Mouse (Mus musculus) kidney, postnatal 36 days (tissue): Measurements from ENCODE around the gene Mvb12b.
A peak's percentile ranks its signal among the peaks of the same experiment; 100 is the strongest.

Source experiments
- DNase-seq, 2 experiments: peaks; one replicate each; pipeline ENCODE4 v3.0.0; 2021 to 2022; ENCODE audit warnings: mixed read lengths in 2 of 2

Gene Mvb12b

DNA sequence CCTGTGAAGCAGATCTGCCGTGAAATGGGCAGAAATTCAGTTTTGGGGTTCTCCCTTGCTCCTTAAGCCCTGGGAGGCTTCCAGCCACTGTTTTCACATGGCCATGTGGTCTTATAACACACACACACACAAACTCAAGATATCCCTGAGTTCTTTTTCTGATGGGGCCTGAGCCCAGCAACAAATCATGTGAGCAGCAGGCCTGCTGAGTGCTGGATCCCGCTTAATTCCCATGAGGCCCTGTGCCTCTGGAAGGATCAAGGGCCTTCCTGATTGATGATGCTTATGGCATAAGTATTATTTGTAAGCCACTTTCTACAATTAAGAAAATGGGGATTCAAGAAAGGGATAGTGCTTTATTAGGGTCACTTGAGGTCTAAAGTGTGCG, 2.5 kb downstream of the Mvb12b start:
- DNase-seq = no peak

DNA sequence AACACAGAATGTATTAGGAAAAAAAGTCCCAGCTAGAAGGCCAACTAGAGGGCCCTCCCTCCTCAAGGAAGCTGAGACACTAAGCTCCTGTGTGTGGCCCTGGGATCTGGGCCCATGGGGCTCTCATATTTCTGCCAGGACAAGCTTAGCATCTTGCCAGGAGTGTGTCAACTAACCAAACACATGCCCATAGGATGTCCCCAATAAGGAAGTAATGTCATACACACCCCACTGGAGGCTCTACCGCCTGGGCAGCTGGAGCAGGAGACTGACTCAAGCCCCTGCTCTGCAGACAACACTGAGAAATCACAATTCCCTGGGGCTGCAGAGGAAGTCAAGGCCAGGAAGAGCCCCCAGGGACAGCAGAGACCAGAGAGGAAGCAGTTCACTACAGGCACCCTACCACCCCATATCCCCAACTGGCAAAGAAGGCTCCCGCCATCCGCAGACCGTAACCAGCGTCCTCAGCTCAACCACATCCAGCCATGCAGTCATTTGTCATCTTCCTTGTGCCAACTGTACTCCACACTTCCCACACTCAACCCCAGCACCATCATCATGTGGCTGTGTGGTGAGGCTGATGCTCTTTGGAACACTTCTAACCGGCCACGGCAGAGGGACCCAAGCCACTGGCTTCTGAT, 3.0 kb downstream of the Mvb12b start:
- DNase-seq = peak in 1 of 2 experiments; percentile 36

DNA sequence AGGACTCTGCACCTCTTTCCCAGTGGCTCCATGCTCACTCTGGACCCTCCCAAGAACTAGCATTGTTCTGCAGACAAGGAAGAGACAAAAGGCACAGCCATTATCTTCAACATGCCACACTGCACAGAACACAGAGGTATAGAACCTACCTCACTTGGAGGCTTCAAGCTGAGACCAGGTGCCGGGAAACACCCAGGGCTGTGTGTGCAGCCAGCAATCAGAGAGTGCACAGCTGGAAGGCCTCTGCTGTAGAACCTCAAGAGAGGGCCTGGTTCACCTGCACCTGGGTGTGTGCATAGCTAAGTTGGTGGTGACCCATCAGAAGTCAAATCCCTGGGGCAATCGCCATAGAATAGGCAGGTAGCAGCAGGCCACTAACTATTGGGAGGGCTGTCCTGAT, 8.5 kb downstream of the Mvb12b start:
- DNase-seq = no peak

DNA sequence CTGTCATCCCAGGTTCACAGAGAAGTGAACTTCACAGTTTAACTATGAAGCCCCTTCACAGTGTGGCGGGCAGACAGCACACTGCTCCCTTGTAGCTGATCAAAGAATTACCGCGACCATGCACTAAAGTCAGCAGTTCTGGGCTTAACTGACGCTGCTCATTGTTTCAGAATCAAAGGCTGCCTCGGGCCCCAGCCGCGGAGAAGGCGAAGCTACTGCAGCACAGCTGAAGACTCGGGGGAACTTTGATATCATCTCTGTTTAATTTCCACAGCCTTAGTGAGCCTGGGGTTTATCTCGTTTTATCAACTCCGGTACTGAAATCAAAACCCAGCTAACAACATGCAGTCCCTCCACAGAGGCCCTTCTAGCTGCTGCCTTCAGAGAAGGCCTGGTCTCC, 9.3 kb downstream of the Mvb12b start:
- no peak for DNase-seq

DNA sequence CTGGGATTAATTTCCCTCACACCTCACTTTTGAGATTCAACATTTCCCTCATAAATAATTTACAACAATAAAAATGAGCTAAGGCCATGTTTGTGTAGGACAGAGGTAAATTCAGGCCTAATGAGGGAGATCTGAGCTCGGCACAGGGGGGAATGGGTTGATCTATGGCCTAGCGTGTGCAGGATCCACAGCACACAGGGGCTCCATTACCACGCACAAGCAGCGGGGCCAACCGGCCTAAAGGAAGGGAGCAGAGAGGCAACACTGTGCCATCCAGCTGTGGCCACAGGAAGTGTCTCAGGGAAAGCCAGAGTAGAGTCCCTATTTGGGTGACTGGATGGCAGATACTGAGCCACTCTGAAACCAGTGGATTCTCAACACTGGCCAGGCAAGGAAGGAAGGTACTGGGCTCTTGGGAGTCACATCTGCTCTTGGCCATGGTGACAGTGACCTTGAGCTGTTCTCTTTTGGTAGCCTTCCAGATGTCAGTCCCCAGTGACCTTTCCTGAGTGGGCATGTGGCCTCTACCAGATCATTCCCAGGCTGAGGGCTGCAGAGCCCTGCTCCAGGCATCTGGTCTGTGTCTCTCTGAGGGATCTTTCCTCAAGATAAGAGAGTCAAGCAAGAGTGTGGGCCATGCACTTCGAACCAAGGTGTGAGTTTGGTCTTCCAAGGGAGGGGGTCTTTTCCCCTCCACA, 9.9 kb downstream of the Mvb12b start:
- DNase-seq = no peak

DNA sequence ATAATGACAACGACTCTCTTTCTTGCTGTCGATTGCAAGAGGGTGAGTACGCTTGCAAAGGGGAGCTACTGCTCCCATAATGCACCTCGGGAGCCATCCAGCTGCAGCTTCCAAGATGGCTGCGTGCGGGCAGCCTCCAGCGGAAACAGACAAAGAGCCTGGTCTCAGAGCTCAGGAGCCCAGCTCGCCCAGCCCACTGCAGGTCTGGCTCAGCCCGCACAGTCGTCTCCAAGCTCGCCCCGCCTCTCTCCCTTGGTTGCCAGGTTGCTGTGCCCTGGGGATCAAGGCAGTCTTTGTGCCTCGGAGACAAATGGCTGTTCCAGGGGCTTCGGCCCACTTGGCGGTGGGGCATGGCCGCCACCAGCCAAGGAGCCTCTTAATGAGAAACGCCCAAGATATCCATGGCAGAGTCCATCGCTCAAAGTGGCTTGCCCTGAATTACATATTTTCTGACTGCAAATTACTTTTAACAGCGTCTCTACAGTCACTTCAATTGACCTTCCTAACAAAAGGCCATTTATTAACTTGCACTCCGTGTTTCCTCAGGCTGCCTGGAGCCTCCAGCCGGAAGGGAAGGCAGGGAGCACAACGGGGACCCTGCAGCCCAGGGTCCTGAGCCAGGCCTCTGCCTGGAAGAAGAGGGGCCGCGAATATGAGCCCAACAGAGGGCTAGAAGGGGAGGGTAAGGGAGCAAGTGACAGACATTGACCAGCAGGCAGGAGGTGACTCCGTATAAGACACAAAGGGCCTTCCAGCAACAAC, 11.0 kb downstream of the Mvb12b start:
- DNase-seq = peak; percentile 75 to 86

DNA sequence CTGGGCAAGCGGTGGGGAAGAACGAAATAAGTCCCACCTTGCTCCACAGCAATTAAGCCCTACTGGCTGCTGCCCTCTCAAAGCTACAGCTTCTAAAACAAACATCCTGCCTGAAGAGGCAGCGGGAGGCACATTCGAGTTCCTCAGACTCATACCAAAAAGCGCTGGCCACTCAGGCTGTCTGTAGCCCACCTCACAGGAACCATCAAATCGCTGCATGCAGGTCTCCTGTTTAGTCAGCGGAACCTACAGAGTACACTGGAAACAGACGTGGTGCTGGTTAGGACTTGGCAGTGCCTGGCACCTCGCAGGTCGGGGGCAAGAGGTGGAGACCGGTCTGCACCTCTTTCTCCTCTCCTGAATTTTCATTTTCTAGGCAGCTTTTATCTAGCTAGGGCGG, 12.2 kb downstream of the Mvb12b start:
- no peak for DNase-seq

DNA sequence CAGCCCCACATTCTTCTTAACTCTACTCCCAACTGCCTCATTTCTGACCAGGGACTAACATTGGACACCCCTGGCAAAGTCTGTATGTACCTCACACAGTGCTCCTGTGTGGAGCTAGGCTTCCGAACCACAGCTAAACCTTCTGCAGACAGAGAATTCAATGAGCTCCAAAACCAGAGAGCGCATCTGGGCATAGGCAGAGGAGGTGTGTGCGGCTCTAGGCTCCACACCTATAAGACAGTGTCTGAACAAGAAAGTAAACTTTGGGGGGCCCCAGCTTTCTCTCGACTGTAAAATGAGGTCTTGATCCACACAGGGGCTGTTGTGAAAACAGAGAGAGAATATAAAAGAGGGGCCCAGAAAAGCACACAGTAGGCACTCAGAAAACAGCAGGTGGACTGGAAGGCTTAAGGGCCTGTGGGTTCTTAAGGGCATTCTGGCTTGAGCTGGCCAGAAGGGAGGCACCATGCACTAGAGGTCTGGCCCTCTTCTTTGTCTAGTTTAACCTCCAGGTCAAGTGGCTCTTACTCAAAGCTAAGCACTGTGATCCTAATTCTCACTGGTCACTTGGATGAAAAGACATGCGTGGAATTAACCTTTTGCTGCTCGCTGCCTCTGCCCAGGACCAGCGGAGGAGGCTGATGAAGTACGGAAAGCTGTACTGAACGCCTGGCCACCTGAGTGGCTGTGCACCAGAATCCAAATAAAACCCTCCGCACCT, 12.7 kb downstream of the Mvb12b start:
- no peak for DNase-seq

DNA sequence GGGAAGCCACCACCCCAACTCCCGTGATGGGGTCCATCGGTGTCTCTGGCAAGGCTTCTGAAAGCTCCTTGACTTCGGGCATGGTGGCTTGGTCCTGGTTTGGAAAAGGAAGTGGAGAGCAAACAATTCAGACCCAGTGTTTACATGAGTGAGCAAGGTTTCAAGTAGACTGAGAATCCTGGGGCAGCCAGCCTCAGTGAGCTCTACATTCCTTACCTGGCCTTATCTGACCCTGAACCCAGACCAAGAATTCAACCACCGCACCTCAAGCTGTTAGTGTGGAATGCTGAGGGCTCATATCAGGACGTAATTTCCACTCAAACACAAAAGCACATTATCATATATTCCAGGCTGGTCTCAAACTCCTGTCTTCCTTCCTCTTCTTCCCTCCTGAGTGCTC, 13.4 kb downstream of the Mvb12b start:
- DNase-seq = no peak

DNA sequence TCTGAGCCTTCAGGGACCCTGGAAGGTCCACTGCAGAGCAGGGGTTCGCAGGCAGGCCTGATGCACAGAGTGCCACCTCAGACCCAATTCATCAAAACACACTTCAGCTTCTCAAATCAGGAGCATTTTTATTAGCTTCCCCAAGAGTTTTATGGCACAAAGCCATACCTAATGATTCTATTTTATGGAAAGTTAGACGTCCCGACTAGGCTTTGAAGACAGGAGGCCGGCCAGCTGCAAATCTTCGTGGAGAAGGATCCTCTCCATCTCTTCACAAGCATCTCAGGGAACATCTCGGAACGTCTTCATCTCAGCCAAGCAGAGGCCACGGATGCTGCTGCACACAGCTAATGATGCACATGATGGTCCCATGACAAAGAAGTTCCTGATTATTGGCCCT, 14.2 kb downstream of the Mvb12b start:
- no peak for DNase-seq

DNA sequence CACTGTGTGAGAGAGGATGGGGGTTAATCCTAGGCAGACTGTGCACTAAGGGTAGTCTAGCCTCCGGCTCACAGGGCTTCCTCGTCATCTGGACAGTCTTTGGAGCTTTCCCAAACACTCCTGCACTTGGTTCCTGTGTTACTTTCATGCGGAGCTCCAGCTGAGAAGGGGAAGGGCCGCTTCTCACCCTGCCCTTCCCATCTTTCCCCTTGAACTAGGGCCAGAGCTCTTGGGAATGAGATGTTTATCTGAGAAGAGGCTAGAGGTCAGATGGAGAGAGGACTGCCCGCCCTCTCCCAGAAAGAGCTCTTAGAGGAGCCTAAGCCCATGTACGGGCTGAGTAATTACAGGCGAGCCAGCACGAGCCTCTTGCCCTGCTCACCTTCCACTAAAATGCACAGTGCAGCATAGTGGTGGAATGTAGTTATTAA, 14.9 kb downstream of the Mvb12b start:
- peak; percentile 60 to 80 for DNase-seq

DNA sequence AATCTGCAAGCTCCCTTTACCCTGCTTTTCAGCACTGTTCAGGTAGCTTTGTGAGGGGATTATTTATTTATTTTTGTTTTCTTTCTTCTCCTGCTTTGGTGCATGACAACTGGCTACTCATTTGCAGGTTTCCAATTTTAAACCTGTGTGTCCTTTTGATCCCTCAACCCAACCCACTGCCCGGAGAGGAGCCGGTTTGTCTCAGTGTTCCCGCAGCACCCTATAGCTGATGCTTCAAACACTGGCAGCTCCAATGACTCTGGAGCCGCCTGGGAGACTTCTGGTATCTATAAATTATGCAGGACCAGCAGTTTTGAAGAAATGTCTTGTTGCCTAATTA, 16.6 kb downstream of the Mvb12b start:
- peak in 1 of 2 experiments; percentile 46 for DNase-seq

DNA sequence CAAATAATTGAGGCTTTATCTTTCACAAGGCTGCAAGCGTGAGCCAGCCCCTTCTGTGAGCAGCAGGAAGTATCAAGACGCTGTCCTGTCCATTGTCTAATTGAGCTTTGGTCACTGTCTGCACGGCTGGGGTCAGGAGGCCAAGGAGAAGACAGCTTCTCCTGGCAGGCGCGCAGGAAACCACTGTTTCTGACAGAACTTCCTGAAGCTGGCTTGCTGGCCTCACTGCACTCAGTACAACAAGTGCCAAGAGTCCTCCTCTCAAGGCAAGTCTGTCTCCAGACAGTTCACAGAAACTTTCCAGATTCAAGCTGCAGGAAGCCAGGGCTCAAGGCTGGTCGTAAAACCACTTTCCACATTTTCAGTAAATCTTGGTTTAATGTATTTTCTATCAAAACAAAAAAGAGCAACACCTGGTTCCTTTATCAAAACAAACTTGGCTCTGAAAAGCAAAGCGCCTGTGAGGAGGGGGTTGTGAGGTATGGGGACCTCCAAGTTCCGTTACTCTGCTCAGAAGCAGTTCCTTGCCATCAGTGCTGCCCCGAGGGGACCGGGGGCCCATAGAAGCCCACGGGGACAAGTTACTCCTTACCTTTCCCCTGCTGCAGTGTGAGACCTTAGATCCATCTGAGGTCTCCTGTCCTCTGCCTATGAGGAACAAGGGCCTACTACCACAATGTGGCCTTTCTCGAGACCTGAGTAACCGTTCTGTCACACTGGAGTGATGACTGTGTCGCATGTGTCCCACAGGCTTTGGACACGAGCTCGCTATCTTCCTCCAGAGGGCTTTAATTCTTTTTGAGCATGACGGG, 17.2 kb downstream of the Mvb12b start:
- peak; percentile 91 to 94 for DNase-seq

DNA sequence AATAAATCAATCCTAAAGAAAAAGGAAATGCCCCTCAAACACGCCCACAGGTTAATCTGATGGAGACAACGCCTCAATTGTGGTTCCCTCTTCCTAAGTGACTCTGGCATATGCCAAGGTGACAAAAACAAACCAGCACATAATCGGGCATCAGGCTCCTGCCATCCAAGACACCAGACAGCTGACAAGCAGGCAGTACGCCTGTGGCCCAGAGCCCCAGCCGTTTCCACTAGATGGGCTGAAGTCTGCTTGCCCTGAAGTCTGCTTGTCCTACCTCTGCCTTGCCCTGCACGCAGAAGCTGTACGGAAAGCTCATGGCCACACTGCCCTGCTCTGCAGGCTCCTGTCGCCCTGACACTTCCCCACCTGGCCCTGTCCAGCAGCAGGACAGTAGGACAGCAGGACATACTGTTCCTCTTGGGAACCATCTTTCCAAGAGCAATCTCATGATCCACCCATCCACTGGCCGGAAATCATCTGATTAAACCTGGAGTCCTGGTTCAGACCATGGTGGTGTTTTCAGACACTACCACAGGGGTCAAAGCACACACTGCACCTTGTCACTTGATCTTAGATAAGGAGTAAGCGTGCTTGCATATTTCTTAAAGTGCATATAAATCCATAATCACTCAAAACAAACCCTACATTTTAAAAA, 17.9 kb downstream of the Mvb12b start:
- no peak for DNase-seq

DNA sequence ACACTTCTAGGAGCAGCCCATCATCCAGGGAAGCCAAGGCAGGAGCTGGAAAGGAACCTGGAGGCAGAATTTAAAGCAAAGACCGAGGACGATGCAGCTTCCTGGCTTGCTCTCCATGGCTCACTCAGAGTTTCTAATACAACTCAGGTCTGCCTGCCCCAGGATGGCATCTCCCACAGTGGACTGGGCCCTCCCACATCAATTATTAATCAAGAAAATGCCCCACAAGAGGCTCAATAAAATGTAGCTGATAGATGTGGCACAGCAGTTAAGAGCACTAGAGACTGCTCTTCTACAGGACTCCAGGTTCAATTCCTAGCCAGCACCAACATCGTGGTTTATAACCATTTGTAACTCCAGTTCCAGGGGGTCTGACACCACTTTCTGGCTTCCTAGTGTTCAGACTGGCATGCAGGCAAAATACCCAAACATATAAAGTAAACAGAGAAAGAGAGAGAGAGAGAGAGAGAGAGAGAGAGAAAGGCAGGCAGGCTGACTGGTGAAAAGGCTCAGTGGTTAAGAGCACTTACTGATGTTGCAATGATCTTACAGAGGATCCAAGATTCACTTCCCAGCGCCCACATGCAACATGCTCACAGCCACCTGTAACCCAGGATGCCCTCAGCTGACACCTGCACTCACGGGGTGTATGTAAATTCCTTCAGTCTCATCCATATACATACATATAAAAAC, 18.6 kb downstream of the Mvb12b start:
- peak; percentile 42 to 65 for DNase-seq

DNA sequence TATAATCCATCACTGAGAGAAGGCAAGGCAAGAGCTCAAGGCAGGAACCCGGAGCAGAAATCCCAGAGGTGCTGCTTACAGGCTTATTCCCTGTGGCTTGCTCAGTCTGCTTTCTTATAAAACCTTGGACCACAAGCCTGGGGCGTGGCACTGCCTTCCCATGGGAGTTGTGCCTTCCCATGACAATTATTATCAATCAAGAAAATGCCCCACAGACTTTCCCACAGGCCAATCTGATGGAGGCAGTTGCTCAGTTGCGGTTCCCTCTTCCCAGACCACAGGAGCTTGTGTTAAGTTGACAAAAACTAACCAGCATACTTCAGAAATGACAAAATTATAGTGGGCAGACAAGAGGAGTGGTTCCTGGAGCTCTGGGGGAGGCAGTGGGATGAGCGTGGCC, 19.4 kb downstream of the Mvb12b start:
- DNase-seq = no peak

DNA sequence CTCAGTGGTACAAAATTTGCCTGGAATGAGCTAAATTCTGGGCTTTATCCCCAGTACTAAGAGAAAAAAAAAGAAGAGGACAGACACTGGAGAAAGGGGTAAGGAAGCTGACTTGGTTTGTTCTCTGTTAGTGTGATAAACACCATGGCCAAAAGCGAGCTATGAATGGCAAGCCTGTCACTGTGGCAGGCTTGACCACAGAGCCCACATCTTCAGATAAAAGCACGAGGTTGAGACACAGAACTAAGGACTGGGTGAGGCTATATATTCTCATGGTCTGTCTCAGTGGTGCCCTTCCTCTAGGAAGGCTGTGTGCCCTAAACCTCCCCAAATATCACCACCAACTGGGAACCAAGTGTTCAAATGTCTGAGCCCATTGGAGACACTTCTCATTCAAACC, 31.0 kb downstream of the Mvb12b start:
- DNase-seq = no peak

DNA sequence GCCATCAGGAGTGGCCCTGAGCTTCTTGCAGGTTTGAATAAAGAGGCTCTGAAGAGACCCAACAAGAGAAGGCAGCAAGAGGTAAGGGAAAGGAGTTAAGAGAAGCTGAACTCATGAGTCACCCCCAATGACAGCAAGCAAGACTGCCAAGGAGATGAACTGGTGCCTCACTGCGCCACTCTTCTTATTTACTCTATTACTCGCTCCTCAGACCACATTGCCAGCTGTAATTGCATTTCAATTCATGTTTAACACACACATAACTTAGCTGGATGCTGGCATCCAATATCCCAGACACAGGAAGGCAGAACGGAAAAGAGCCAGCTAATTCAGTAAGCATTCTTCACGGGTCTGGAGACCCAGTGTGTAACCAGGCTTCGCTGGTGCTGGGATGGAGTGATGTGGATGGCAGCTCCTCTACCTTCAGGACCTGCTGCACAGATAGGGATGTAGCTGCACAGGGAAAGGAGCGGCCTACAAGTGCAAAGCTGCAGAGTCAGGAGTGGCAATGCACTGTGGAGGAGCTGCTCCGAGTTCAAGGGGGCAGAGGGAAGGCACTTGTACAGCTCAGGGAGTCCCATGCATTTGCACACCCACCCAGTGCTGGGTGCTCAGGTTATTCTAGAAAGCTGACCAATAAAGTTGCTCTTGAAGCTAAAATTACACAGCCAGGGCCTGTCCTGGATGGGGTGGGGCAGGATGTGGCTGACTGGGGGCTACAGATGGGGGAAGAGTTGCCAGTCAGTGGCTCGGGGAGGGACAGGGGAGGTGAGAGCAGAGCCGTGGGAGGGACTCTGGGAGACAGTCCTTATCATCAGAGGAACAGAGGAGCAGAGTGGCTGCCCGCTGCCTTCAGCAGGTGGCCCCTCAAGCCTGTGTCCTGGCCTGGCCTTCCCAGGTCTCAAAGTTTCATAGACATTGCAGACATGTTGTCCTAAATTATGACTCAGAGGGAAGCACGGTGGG, 34.5 kb downstream of the Mvb12b start:
- no peak for DNase-seq

DNA sequence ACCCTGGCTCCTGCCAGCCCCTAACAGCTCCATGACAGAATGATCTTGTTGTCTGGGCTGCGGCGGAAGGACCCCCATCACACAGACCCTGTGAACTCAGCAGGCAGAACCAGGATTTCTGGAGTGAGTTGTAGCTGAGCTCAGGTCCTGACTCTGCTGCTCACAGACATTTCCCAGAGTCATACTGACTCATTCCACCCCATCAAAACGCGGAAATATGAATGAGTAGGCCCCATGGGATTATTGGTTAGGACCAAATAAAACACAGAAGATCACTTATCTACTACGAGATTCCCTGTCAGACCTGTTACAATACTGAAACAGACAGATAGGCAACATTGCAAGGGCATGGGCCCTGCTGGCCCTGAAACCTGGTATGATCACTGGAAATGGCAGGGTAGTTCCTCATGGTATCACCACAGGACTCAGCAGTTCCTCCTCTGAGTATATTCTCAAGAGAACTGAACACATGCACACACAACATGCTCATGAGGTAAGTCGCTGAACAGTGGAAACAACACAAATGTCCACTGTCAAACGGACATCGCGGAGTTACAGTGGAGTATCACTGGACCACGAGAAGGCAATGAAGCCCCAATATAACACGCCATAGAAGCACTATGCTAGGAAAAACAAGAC, 40.4 kb downstream of the Mvb12b start:
- no peak for DNase-seq

DNA sequence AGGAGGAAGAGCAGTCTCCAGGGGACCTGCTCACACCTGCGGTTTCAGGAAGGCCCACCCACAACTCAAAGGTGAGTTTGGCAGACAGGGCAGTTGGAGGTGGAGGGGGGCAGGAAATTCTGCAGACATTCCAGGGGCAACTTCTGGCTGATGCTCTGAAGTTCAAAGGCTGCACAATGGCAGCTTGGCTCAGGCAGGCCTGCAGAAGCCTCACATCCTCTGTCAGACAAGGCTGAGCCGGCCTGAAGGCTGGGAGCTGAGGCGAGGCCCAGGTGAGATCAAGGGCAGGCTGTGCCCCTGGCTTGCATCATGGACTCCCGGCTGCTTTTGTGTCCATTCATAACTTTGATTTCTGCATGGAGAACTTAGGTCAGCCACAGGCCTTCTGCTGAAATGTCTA, 41.1 kb downstream of the Mvb12b start:
- peak; percentile 13 to 28 for DNase-seq
